Mouse (Mus musculus): Measurements from ENCODE around the gene Cmtm5.
"Not testable (repeated sequence)": the region's sequence is repeated elsewhere in the genome, so short reads cannot be mapped to it uniquely, and the experiment has no call there.

The Cmtm5 gene

GRCm38 (mm10) chr14:54959197-54959596 lies 23.1 kb downstream of the Cmtm5 start:
- no peak for DNase-seq (ENCODE audit: low read depth, low spot score)

GRCm38 (mm10) chr14:54959853-54960613 lies 24.0 kb downstream of the Cmtm5 start:
- DNase-seq (ENCODE audit: low read depth, low spot score) = not testable (repeated sequence)

GRCm38 (mm10) chr14:54960769-54961168 lies 24.7 kb downstream of the Cmtm5 start:
- DNase-seq (ENCODE audit: low read depth, low spot score) = no peak

- DNase-seq (ENCODE audit: low read depth, low spot score) = no peak
These were observed 25.4 kb downstream of the Cmtm5 start for GRCm38 (mm10) chr14:54961487-54961886.

GRCm38 (mm10) chr14:54962714-54963113 lies 26.7 kb downstream of the Cmtm5 start:
- DNase-seq (ENCODE audit: low read depth, low spot score) = no peak

- no peak for DNase-seq (ENCODE audit: low read depth, low spot score)
These were observed 27.7 kb downstream of the Cmtm5 start for GRCm38 (mm10) chr14:54963727-54964126.

GRCm38 (mm10) chr14:54965044-54965443 lies 29.0 kb downstream of the Cmtm5 start:
- DNase-seq (ENCODE audit: low read depth, low spot score) = no peak

- no peak for DNase-seq (ENCODE audit: low read depth, low spot score)
These were observed 29.6 kb downstream of the Cmtm5 start for GRCm38 (mm10) chr14:54965631-54966030.

- no peak for DNase-seq (ENCODE audit: low read depth, low spot score)
These were observed 30.4 kb downstream of the Cmtm5 start, which contains the start of gene Myh6 for GRCm38 (mm10) chr14:54966320-54966977. Gene Myh6, minus strand, starts transcription at chr14:54966927.

- DNase-seq (ENCODE audit: low read depth, low spot score) = no peak
These were observed 31.8 kb downstream of the Cmtm5 start for GRCm38 (mm10) chr14:54967874-54968273.

- no peak for DNase-seq (ENCODE audit: low read depth, low spot score)
These were observed 32.3 kb downstream of the Cmtm5 start for GRCm38 (mm10) chr14:54968344-54968743.

GRCm38 (mm10) chr14:54972786-54973185 lies 36.7 kb downstream of the Cmtm5 start:
- DNase-seq (ENCODE audit: low read depth, low spot score) = not testable (repeated sequence)

- DNase-seq (ENCODE audit: low read depth, low spot score) = no peak
These were observed 38.2 kb downstream of the Cmtm5 start for GRCm38 (mm10) chr14:54974068-54974791.

- DNase-seq (ENCODE audit: low read depth, low spot score) = no peak
These were observed 40.6 kb downstream of the Cmtm5 start, which contains the start of gene Gm17428 for GRCm38 (mm10) chr14:54976633-54977032. Gene Gm17428, plus strand, starts transcription at chr14:54976933.

- no peak for DNase-seq (ENCODE audit: low read depth, low spot score)
These were observed 42.6 kb downstream of the Cmtm5 start for GRCm38 (mm10) chr14:54978664-54979063.

GRCm38 (mm10) chr14:54981934-54982333 lies 45.9 kb downstream of the Cmtm5 start:
- no peak for DNase-seq (ENCODE audit: low read depth, low spot score)

GRCm38 (mm10) chr14:54988350-54988874 lies 52.4 kb downstream of the Cmtm5 start:
- DNase-seq (ENCODE audit: low read depth, low spot score) = not testable (repeated sequence)
